Mouse (Mus musculus): ENCODE data around the gene Duox1. TPM values are rescaled to one million over a fixed set of nuclear protein-coding genes. Genes with fewer than 3 reads are reported as not detected.

Gene Duox1
- total and polyA plus RNA-seq, 3 experiments, result not detected

DNA sequence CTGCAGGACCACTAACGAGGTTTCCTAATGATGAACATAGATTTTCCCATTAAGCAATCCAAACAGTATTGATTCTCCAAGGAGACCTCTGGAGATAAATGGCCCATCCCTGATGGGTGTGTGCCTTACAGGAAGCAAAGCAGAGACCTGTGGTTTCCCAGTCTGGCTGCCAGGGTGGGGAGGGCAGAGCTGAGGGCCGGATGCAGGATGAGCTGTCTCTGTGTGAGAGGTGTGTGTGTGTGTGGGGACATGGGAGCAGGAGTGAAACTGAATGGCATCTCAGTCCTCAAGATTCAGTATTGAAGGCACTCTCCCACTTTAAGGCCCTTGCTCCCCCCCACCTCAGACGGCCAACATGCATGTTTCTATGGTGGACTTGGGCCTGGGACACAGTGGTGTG is 40.7 kb downstream of the Duox1 start:
- Histone ChIP-seq H3K27me3 (replicated peaks) (no peaks in the 10 kb centered on the region), H3K4me1 (ENCODE audit: control insufficient read depth in 1 of 2, insufficient read depth in 2 of 2) (peaks cover 6 to 21% of the 10 kb centered on the region in 2 experiments), H3K4me2 (ENCODE audit: insufficient read depth, low read depth, poor library complexity, severe bottlenecking) (no peak overlapping the region), H3K9ac (ENCODE audit: insufficient read depth, low read depth) (no peak overlapping the region), H3K79me2 (replicated peaks; ENCODE audit: control insufficient read depth, extremely low read depth, insufficient read depth, poor library complexity, severe bottlenecking) (no peaks in the 10 kb centered on the region), H3K36me3 (replicated peaks in 1 of 2; ENCODE audit: control insufficient read depth in 1 of 2, insufficient read depth in 1 of 2, low read length in 1 of 2) (no peaks in the 10 kb centered on the region), H3K4me3 (replicated peaks in 1 of 3; ENCODE audit: low read depth in 2 of 3, low read length in 2 of 3, poor library complexity in 1 of 3) (no peak overlapping the region), H3K9me3 (replicated peaks; ENCODE audit: low read length) (no peaks in the 10 kb centered on the region), H3K27ac (ENCODE audit: insufficient read depth, low read depth) (no peak overlapping the region)
- TF ChIP-seq BHLHE40 (IDR thresholded peaks at IDR 0.05; ENCODE audit: low read depth, low read length) (no peak), JUND (conservative IDR thresholded peaks at IDR 0.05; ENCODE audit: low read depth, low read length) (no peak), NRF1 (IDR thresholded peaks at IDR 0.05; ENCODE audit: low read depth, low read length) (no peak), CTCF (conservative IDR thresholded peaks at IDR 0.05 in 1 of 2, IDR thresholded peaks at IDR 0.05 in 1 of 2; ENCODE audit: low read depth in 2 of 2, low read length in 2 of 2) (no peak), RCOR1 (conservative IDR thresholded peaks at IDR 0.05; ENCODE audit: low read depth, low read length) (no peak), GABPA (IDR thresholded peaks at IDR 0.05; ENCODE audit: insufficient replicate concordance, low read depth, low read length) (no peak), RAD21 (IDR thresholded peaks at IDR 0.05; ENCODE audit: low read depth, low read length) (no peak), KAT2A (IDR thresholded peaks at IDR 0.05; ENCODE audit: insufficient replicate concordance, low read length) (no peak), MEF2A (IDR thresholded peaks at IDR 0.05; ENCODE audit: borderline replicate concordance, low read depth, low read length) (no peak), ELF1 (IDR thresholded peaks at IDR 0.05; ENCODE audit: low read depth, low read length) (no peak), ZC3H11A (IDR thresholded peaks at IDR 0.05; ENCODE audit: low read depth, low read length) (no peak), ZMIZ1 (IDR thresholded peaks at IDR 0.05; ENCODE audit: low read depth, low read length) (no peak), CHD1 (IDR thresholded peaks at IDR 0.05; ENCODE audit: low read depth, low read length) (no peak), ZKSCAN1 (IDR thresholded peaks at IDR 0.05; ENCODE audit: borderline replicate concordance, low read depth, low read length) (no peak), SMC3 (IDR thresholded peaks at IDR 0.05; ENCODE audit: low read depth, low read length) (no peak)
- in situ Hi-C loops (cut with MboI; ENCODE audit: low pct_ligation_motif_present, low pct_unique_long_range_greater_than_20kb, low sequenced_read_pairs) (no loop called here), dilution Hi-C loops (cut with MboI; ENCODE audit: extremely low pct_ligation_motif_present, extremely low pct_unique_long_range_greater_than_20kb, low sequenced_read_pairs) (no loop called here)
- no peak for DNase-seq (ENCODE audit: extremely low read depth)

DNA sequence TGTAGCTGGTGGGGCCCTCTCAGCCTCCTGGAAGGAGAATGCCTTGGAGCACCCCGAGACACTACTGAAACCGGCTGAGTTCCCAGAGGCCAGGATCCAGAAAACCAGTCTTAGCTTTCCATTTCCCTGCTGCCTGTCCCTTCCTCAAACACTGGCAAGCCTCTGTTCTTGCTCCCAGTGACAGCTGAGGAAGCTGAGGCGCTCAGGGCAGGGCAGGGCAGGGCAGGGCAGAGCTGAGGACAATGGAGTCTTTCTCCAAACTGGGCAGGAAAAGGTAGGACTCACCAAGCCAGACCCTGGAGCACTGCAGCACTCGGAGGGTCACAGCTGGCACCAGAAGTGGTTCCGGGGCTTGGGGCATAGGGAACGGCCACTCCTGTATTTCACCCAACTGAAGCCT is 44.8 kb downstream of the Duox1 start:
- TF ChIP-seq RCOR1 (conservative IDR thresholded peaks at IDR 0.05; ENCODE audit: low read depth, low read length), result no peak
- TF ChIP-seq NRF1 (IDR thresholded peaks at IDR 0.05; ENCODE audit: low read depth, low read length), result no peak
- no peak for TF ChIP-seq USF2 (conservative IDR thresholded peaks at IDR 0.05; ENCODE audit: low read depth, low read length)
- TF ChIP-seq SMC3 (IDR thresholded peaks at IDR 0.05; ENCODE audit: low read depth, low read length), result no peak
- no peak for TF ChIP-seq MXI1 (IDR thresholded peaks at IDR 0.05; ENCODE audit: low read depth, low read length)
- TF ChIP-seq MAFK (IDR thresholded peaks at IDR 0.05; ENCODE audit: insufficient replicate concordance, low read length), result no peak
- TF ChIP-seq MAZ (IDR thresholded peaks at IDR 0.05; ENCODE audit: low read depth, low read length), result no peak
- no peak for TF ChIP-seq TBP (conservative IDR thresholded peaks at IDR 0.05; ENCODE audit: low read depth, low read length)
- TF ChIP-seq HCFC1 (IDR thresholded peaks at IDR 0.05; ENCODE audit: low read depth, low read length), result no peak
- TF ChIP-seq POLR2A (IDR thresholded peaks at IDR 0.05; ENCODE audit: low read depth, low read length), result no peak
- no peak for TF ChIP-seq CHD2 (IDR thresholded peaks at IDR 0.05; ENCODE audit: low read length)
- no peak for TF ChIP-seq PAX5 (IDR thresholded peaks at IDR 0.05; ENCODE audit: low read length)
- no peak for TF ChIP-seq KAT2A (IDR thresholded peaks at IDR 0.05; ENCODE audit: insufficient replicate concordance, low read length)
- TF ChIP-seq ZC3H11A (IDR thresholded peaks at IDR 0.05; ENCODE audit: low read depth, low read length), result no peak
- no peak for TF ChIP-seq JUN (IDR thresholded peaks at IDR 0.05; ENCODE audit: insufficient read depth, low read depth, low read length)
- TF ChIP-seq BHLHE40 (IDR thresholded peaks at IDR 0.05; ENCODE audit: low read depth, low read length), result no peak
- no peak for DNase-seq (ENCODE audit: extremely low read depth)
- no peak overlapping the region for H3K4me2 ChIP-seq (ENCODE audit: insufficient read depth, low read depth, poor library complexity, severe bottlenecking)
- peaks cover 6 to 21% of the 10 kb centered on the region in 2 experiments for H3K4me1 ChIP-seq (ENCODE audit: control insufficient read depth in 1 of 2, insufficient read depth in 2 of 2)
- no peaks in the 10 kb centered on the region for H3K79me2 ChIP-seq (replicated peaks; ENCODE audit: control insufficient read depth, extremely low read depth, insufficient read depth, poor library complexity, severe bottlenecking)
- no peak overlapping the region for H3K4me3 ChIP-seq (replicated peaks in 1 of 3; ENCODE audit: low read depth in 2 of 3, low read length in 2 of 3, poor library complexity in 1 of 3)
- H3K27ac ChIP-seq (ENCODE audit: insufficient read depth, low read depth), result no peak overlapping the region
- H3K9ac ChIP-seq (ENCODE audit: insufficient read depth, low read depth), result no peak overlapping the region
- H3K36me3 ChIP-seq (replicated peaks in 1 of 2; ENCODE audit: control insufficient read depth in 1 of 2, insufficient read depth in 1 of 2, low read length in 1 of 2), result no peaks in the 10 kb centered on the region
- dilution Hi-C loops (cut with MboI; ENCODE audit: extremely low pct_ligation_motif_present, extremely low pct_unique_long_range_greater_than_20kb, low sequenced_read_pairs) (no loop called here), in situ Hi-C loops (cut with MboI; ENCODE audit: low pct_ligation_motif_present, low pct_unique_long_range_greater_than_20kb, low sequenced_read_pairs) (no loop called here)
- no peaks in the 10 kb centered on the region for H3K27me3 ChIP-seq (replicated peaks)
- H3K9me3 ChIP-seq (replicated peaks; ENCODE audit: low read length), result peaks cover 3% of the 10 kb centered on the region

Measured in CH12.LX (cell line).